Mouse (Mus musculus): ENCODE results near the gene Nptn.

Nptn gene

GRCm38 (mm10) chr9:58581958-58582540, at the start of gene Nptn:
Gene Nptn (plus strand): TSS chr9:58582240.
- TF ChIP-seq POU5F1 (IDR thresholded peaks at IDR 0.05; ENCODE audit: borderline replicate concordance, low read length), result no peak
- TF ChIP-seq CTCF (conservative IDR thresholded peaks at IDR 0.05; ENCODE audit: low read length), result no peak
- no peak for TF ChIP-seq NANOG (IDR thresholded peaks at IDR 0.05; ENCODE audit: borderline replicate concordance, low read length)
- Histone ChIP-seq H3K36me3 (ENCODE audit: insufficient read depth, low read length) (no peaks in the 10 kb centered on the region), H3K4me3 (replicated peaks; ENCODE audit: low read length) (peak within 1 kb of the TSS; percentile 94), H3K4me1 (replicated peaks; ENCODE audit: low read depth, low read length) (peaks cover 22% of the 10 kb centered on the region), H3K27me3 (ENCODE audit: insufficient read depth, low read length) (peaks cover 6% of the 10 kb centered on the region; the same call in 1 of the 2 replicates), H3K9me3 (ENCODE audit: low read length) (no peaks in the 10 kb centered on the region)

- no peaks in the 10 kb centered on the region for H3K27me3 ChIP-seq (ENCODE audit: insufficient read depth, low read length)
- no peak overlapping the region for H3K4me3 ChIP-seq (replicated peaks; ENCODE audit: low read length)
- peaks cover 18% of the 10 kb centered on the region for H3K4me1 ChIP-seq (replicated peaks; ENCODE audit: low read depth, low read length)
- TF ChIP-seq NANOG (IDR thresholded peaks at IDR 0.05; ENCODE audit: borderline replicate concordance, low read length) (no peak), CTCF (conservative IDR thresholded peaks at IDR 0.05; ENCODE audit: low read length) (no peak), POU5F1 (IDR thresholded peaks at IDR 0.05; ENCODE audit: borderline replicate concordance, low read length) (no peak)
- H3K9me3 ChIP-seq (ENCODE audit: low read length), result no peaks in the 10 kb centered on the region
- H3K36me3 ChIP-seq (ENCODE audit: insufficient read depth, low read length), result peaks cover 95% of the 10 kb centered on the region
Measured at GRCm38 (mm10) chr9:58533322-58533721, 48.7 kb upstream of the Nptn start.

- H3K36me3 ChIP-seq (ENCODE audit: insufficient read depth, low read length), result peaks cover 91% of the 10 kb centered on the region
- TF ChIP-seq NANOG (IDR thresholded peaks at IDR 0.05; ENCODE audit: borderline replicate concordance, low read length) (no peak), POU5F1 (IDR thresholded peaks at IDR 0.05; ENCODE audit: borderline replicate concordance, low read length) (no peak), CTCF (conservative IDR thresholded peaks at IDR 0.05; ENCODE audit: low read length) (peak; percentile 61)
- peaks cover 18% of the 10 kb centered on the region for H3K4me1 ChIP-seq (replicated peaks; ENCODE audit: low read depth, low read length)
- no peaks in the 10 kb centered on the region for H3K9me3 ChIP-seq (ENCODE audit: low read length)
- H3K27me3 ChIP-seq (ENCODE audit: insufficient read depth, low read length), result no peaks in the 10 kb centered on the region
- H3K4me3 ChIP-seq (replicated peaks; ENCODE audit: low read length), result no peak overlapping the region
Measured at GRCm38 (mm10) chr9:58534766-58535165, 47.3 kb upstream of the Nptn start.

GRCm38 (mm10) chr9:58535447-58536134, 46.4 kb upstream of the Nptn start:
- TF ChIP-seq POU5F1 (IDR thresholded peaks at IDR 0.05; ENCODE audit: borderline replicate concordance, low read length) (no peak), NANOG (IDR thresholded peaks at IDR 0.05; ENCODE audit: borderline replicate concordance, low read length) (no peak), CTCF (conservative IDR thresholded peaks at IDR 0.05; ENCODE audit: low read length) (peak; percentile 38)
- H3K27me3 ChIP-seq (ENCODE audit: insufficient read depth, low read length), result no peaks in the 10 kb centered on the region
- H3K4me1 ChIP-seq (replicated peaks; ENCODE audit: low read depth, low read length), result peaks cover 20% of the 10 kb centered on the region
- H3K4me3 ChIP-seq (replicated peaks; ENCODE audit: low read length), result no peak overlapping the region
- H3K9me3 ChIP-seq (ENCODE audit: low read length), result no peaks in the 10 kb centered on the region
- peaks cover 91% of the 10 kb centered on the region for H3K36me3 ChIP-seq (ENCODE audit: insufficient read depth, low read length)

- H3K36me3 ChIP-seq (ENCODE audit: insufficient read depth, low read length), result peaks cover 79% of the 10 kb centered on the region
- no peak for TF ChIP-seq CTCF (conservative IDR thresholded peaks at IDR 0.05; ENCODE audit: low read length)
- no peak for TF ChIP-seq POU5F1 (IDR thresholded peaks at IDR 0.05; ENCODE audit: borderline replicate concordance, low read length)
- TF ChIP-seq NANOG (IDR thresholded peaks at IDR 0.05; ENCODE audit: borderline replicate concordance, low read length), result no peak
- H3K9me3 ChIP-seq (ENCODE audit: low read length), result no peaks in the 10 kb centered on the region
- H3K27me3 ChIP-seq (ENCODE audit: insufficient read depth, low read length), result no peaks in the 10 kb centered on the region
- H3K4me3 ChIP-seq (replicated peaks; ENCODE audit: low read length), result no peak overlapping the region
- H3K4me1 ChIP-seq (replicated peaks; ENCODE audit: low read depth, low read length), result peaks cover 38% of the 10 kb centered on the region
Measured at GRCm38 (mm10) chr9:58537774-58538173, 44.3 kb upstream of the Nptn start.

GRCm38 (mm10) chr9:58539886-58540285, 42.2 kb upstream of the Nptn start:
- H3K9me3 ChIP-seq (ENCODE audit: low read length), result no peaks in the 10 kb centered on the region
- no peaks in the 10 kb centered on the region for H3K27me3 ChIP-seq (ENCODE audit: insufficient read depth, low read length)
- H3K4me3 ChIP-seq (replicated peaks; ENCODE audit: low read length), result no peak overlapping the region
- TF ChIP-seq NANOG (IDR thresholded peaks at IDR 0.05; ENCODE audit: borderline replicate concordance, low read length) (no peak), CTCF (conservative IDR thresholded peaks at IDR 0.05; ENCODE audit: low read length) (peak; percentile 80), POU5F1 (IDR thresholded peaks at IDR 0.05; ENCODE audit: borderline replicate concordance, low read length) (no peak)
- H3K36me3 ChIP-seq (ENCODE audit: insufficient read depth, low read length), result peaks cover 72% of the 10 kb centered on the region
- peaks cover 58% of the 10 kb centered on the region for H3K4me1 ChIP-seq (replicated peaks; ENCODE audit: low read depth, low read length)

- H3K4me3 ChIP-seq (replicated peaks; ENCODE audit: low read length), result no peak overlapping the region
- no peaks in the 10 kb centered on the region for H3K9me3 ChIP-seq (ENCODE audit: low read length)
- H3K36me3 ChIP-seq (ENCODE audit: insufficient read depth, low read length), result peaks cover 54% of the 10 kb centered on the region
- TF ChIP-seq POU5F1 (IDR thresholded peaks at IDR 0.05; ENCODE audit: borderline replicate concordance, low read length), result no peak
- TF ChIP-seq NANOG (IDR thresholded peaks at IDR 0.05; ENCODE audit: borderline replicate concordance, low read length), result no peak
- TF ChIP-seq CTCF (conservative IDR thresholded peaks at IDR 0.05; ENCODE audit: low read length), result no peak
- H3K4me1 ChIP-seq (replicated peaks; ENCODE audit: low read depth, low read length), result peaks cover 63% of the 10 kb centered on the region
- H3K27me3 ChIP-seq (ENCODE audit: insufficient read depth, low read length), result no peaks in the 10 kb centered on the region
Measured at GRCm38 (mm10) chr9:58541895-58542338, 40.1 kb upstream of the Nptn start.

GRCm38 (mm10) chr9:58544879-58545324, 37.1 kb upstream of the Nptn start:
- H3K36me3 ChIP-seq (ENCODE audit: insufficient read depth, low read length), result peaks cover 28% of the 10 kb centered on the region
- peak overlapping the region; percentile 17; the same call in 1 of the 2 replicates for H3K4me3 ChIP-seq (replicated peaks; ENCODE audit: low read length)
- no peaks in the 10 kb centered on the region for H3K27me3 ChIP-seq (ENCODE audit: insufficient read depth, low read length)
- TF ChIP-seq CTCF (conservative IDR thresholded peaks at IDR 0.05; ENCODE audit: low read length) (no peak), NANOG (IDR thresholded peaks at IDR 0.05; ENCODE audit: borderline replicate concordance, low read length) (no peak), POU5F1 (IDR thresholded peaks at IDR 0.05; ENCODE audit: borderline replicate concordance, low read length) (no peak)
- H3K9me3 ChIP-seq (ENCODE audit: low read length), result no peaks in the 10 kb centered on the region
- H3K4me1 ChIP-seq (replicated peaks; ENCODE audit: low read depth, low read length), result peaks cover 91% of the 10 kb centered on the region
